23 mouse cellular contexts compared by ENCODE assay signal in genomic region chr5:53179965-53180364, GRCm38 (mm10). TPM values are rescaled to one million over a fixed set of nuclear protein-coding genes. Genes with fewer than 3 reads are reported as not detected.
"Had no signal": no experiment of that assay in that cellular context is flagged by ENCODE, and none has a peak within 500 bp of the region (broad histone marks: within the 10 kb centered on the region; RNA-seq: fewer than 3 reads in every experiment).

No protein-coding gene starts in this region.

- H3K27me3 ChIP-seq: embryonic facial prominence, embryonic 12.5 days; embryonic facial prominence, embryonic 13.5 days; embryonic facial prominence, embryonic 15.5 days; forebrain, embryonic 13.5 days; forebrain, embryonic 15.5 days had no signal

- H3K27ac ChIP-seq: embryonic facial prominence, embryonic 10.5 days; embryonic facial prominence, embryonic 12.5 days; embryonic facial prominence, embryonic 13.5 days; embryonic facial prominence, embryonic 15.5 days; forebrain, embryonic 10.5 days; forebrain, embryonic 12.5 days; forebrain, embryonic 13.5 days; forebrain, embryonic 15.5 days; heart, adult 2 months had no signal

- H3K4me3 ChIP-seq: embryonic facial prominence, embryonic 10.5 days; embryonic facial prominence, embryonic 12.5 days; embryonic facial prominence, embryonic 13.5 days; embryonic facial prominence, embryonic 15.5 days; erythroblast, embryonic 14.5 days; forebrain, embryonic 10.5 days; forebrain, embryonic 12.5 days; forebrain, embryonic 13.5 days; forebrain, embryonic 15.5 days; gastrocnemius, adult 2 months; heart, adult 2 months had no signal

- DNase-seq: cerebellum, adult 8-10 months; cerebellum, adult 9-10 months; cerebellum, adult 9-11 months; cerebellum, postnatal 25 days; embryo, embryonic 11 days; forebrain, postnatal 0 days; gastrocnemius, adult 2 months; gastrocnemius, postnatal 10 days; gastrocnemius, postnatal 14 days; gastrocnemius, postnatal 25 days; gastrocnemius, postnatal 36 days; heart, adult 11 months; heart, adult 18-20 months; heart, adult 2 months had no signal

- H3K4me1 ChIP-seq: embryonic facial prominence, embryonic 10.5 days; embryonic facial prominence, embryonic 12.5 days; embryonic facial prominence, embryonic 13.5 days; embryonic facial prominence, embryonic 15.5 days had no signal

RNA-seq across cellular contexts. Expression of gene Sel1l3, which starts 33.8 kb away (rescaled TPM):
- polyA plus RNA-seq: erythroblast, embryonic 14.5 days had no signal
